Mouse (Mus musculus) cerebellum, adult 8-10 months (tissue): ENCODE data around the gene Fam184a.

ENCODE experiments used
- DNase-seq: peaks from one replicate; pipeline ENCODE4 v3.0.0; 2022

Fam184a gene

GRCm38 (mm10) chr10:53750955-53751652, at the start of gene Fam184a:
Gene Fam184a (minus strand): TSS chr10:53751123.
- peak; percentile 93 for DNase-seq

DNA sequence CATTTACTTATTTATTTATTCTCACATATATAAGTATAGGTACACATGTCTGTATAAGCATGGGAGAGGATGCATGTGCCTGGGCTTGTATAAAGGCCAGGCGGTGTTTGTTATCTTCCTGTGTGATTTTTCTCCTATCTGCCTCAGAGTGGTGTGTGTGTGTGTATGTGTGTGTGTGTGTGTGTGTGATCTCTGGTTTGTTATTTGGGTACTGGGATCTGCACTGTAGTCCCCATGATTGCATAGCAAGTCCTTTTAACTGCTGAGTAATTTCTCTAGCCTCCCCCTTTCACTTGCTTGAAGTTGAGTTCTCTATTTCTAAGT, 45.3 kb upstream of the Fam184a start:
- DNase-seq: no peak

- peak; percentile 47 for DNase-seq
Observed at GRCm38 (mm10) chr10:53795567-53796257, 44.8 kb upstream of the Fam184a start.

DNA sequence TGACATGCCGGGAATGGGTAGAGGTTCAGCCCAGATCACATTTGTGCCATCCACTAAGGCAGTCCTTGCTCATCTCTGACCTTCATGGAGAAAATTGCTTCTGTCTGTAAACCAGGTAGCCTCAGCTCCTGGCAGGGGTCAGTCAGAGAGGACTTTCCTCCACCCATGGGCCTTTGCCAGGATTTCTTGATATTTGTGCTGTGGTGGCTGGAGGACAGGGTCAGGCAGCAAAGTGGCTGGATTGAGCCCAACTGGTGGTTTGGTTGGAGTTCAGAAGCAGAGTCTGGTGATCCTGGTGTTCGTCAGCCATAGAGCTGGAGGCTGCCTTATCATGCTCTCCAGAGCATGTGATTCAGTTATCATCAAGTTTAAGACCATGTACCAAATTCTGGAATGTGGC, 40.4 kb upstream of the Fam184a start:
- no peak for DNase-seq

- no peak for DNase-seq
Observed at GRCm38 (mm10) chr10:53776591-53776990, 25.7 kb upstream of the Fam184a start.

- DNase-seq: no peak
Observed at GRCm38 (mm10) chr10:53772708-53773107, 21.8 kb upstream of the Fam184a start.

- no peak for DNase-seq
Observed at GRCm38 (mm10) chr10:53771480-53771879, 20.6 kb upstream of the Fam184a start.

DNA sequence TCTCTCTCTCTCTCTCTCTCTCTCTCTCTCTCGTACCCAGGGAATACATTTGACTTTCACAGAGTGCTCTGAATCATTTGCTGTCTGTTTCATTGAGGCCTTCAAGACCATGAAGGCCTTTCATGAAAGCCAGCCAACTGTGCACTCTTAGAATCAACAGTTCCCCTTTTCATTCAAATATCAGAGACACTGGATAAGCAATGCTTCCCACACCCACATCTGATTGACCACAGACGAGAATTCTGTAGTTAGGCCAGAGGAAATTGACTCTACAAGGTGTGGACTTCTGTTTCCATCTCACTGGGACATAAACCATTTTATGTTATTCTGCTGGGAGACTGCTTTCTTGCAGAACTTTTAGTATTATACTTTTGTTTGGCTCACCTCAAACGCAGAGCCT, 17.8 kb upstream of the Fam184a start:
- no peak for DNase-seq

DNA sequence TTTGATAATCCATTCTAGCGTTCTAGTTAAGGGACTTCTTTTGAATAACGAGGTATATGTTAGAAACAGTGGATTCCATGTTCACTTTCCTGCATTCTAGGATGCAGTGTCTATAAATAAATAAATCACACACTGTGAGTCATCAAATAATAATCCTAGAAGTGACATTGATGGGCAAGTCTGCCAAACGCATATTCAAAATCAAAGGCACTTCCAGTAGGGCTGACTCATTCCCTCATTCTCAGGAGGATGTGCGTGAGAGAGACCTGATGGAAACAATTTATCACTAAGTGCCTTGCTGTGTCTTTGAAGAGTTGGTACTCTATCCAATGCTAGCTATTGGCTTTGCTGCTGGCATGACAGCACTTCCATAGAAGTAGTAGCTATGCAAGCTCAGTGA, 14.5 kb upstream of the Fam184a start:
- no peak for DNase-seq

GRCm38 (mm10) chr10:53752723-53753122, 1.8 kb upstream of the Fam184a start:
- no peak for DNase-seq

DNA sequence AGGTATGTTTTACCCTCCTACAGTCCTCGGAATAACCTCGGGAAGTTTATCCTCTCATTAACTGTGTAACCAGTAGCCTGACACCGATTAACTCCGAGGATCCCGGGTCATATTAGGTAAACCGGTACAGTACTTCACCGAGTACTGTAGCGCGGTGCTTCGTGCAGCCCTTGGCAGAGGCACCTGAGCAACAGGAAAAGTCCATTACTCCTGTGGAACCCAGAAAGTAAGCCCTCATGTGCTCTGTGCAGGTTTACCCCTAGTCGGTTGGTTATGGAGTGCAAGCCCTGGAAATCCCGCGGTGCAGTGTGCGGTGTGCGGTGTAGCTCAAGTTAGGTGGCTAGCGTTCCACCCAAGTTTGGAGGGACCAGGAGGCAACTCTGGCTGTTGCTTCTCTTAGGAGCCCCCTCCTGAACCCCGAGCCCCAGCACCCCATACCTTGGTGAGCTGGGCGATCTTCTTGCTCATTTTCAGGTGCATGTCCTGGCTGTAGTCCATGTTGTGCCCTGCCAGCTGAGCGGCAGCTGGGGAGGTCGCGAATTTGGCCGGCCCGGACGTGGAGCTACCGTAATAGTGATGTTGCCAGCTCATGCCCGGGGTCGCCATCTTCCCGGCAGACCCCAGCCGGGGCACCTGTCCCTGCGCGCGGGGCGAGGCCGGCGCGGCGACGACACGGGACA, 508 bp downstream of the Fam184a start:
- peak; percentile 49 for DNase-seq

DNA sequence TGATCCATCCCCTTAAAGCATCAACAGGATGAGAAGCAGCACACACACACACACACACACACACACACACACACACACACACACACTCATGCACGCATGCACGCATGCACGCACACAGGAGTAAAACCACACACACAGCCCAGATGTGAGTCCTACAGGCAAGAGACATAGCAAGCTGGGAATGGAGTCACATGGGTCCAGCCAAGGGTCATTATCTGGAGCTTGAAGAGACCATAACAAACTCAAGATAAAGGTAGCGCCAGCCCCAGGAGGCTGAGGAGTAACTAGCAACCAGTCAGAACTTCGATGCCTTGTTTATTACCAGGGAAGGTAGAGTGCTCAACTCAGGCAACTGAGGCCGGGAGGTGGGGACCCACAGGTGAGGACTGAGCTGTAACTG, 4.9 kb downstream of the Fam184a start:
- no peak for DNase-seq

GRCm38 (mm10) chr10:53742961-53743360, 8.0 kb downstream of the Fam184a start:
- DNase-seq: no peak

GRCm38 (mm10) chr10:53740014-53740413, 10.9 kb downstream of the Fam184a start:
- DNase-seq: no peak

DNA sequence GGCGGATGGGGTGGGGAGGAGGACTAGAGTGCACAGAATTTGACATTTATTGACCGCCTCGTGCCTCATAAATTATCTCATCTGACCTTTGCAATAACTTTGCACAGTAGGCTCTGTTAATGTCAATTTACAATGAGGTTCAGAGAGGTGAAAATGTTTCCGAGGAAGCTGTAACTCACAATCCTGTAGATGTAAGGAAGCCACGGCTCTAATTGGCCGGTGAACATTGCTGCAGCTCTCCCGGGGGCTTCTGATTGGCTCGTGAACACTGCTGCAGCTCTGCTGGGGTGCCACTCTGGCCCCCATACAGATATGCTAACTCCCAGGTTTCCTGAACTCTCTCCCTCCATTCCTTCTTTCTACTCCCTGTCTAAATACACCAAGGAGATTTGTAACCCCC, 12.1 kb downstream of the Fam184a start:
- no peak for DNase-seq

GRCm38 (mm10) chr10:53735201-53735865, 15.6 kb downstream of the Fam184a start:
- peak; percentile 65 for DNase-seq

DNA sequence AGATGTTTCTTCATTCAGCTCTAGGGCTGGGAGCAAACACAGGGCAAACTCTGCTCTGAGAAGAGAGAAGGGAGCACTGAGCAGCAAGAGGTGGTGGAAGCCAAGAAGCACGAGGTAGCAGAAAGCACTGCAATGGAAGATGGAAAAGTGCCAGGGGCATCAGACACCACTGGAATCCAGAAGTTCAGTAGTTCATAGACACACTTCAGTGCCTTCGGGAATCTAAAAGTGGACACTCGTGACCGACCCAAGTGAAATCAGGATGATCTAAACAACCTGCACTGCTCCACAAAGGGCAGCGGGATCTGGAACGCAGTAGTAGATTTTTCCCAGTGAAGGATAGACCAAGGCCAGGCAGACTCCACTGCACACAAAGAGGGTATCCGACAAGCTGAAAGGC, 18.6 kb downstream of the Fam184a start:
- DNase-seq: no peak

DNA sequence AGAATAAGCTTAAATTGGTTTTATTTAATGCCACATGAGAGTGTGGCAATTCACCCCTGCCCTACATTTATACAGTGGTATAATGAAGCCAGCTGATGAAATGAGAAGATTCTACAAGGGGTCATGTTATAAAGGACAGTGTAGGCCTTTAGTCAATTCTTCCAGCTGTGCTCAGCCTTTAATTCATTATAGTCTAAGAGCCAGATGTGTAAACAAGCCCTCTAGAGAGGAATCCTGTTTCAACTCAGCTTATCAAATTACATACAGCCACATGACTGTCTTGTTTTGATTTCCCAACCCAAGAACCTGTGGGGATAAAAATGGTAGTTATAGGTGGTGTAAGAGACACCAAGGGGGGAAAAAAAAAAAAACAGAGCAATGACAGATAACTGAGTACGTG, 22.0 kb downstream of the Fam184a start:
- no peak for DNase-seq

DNA sequence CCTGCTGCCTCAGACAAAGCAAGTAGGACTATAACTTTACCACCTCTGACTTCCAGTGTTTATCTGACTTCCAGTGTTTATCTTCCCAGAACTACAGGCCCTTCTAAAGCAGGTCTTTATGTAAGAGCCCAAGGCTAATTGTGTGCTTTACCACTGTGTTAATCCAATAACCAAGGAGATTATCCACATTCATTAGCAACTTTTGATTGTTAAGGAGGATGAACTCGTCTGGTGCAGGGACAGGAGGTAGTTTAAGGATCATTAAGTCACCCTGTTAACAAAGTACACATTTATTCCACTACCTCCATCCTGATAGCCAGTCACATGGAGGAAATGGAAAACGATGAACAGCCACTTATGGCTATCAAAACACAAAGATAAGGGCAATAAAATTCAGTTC, 25.6 kb downstream of the Fam184a start:
- DNase-seq: no peak

GRCm38 (mm10) chr10:53704516-53704915, 46.4 kb downstream of the Fam184a start:
- no peak for DNase-seq

- DNase-seq: no peak
Observed at GRCm38 (mm10) chr10:53698531-53698930, 52.4 kb downstream of the Fam184a start.

DNA sequence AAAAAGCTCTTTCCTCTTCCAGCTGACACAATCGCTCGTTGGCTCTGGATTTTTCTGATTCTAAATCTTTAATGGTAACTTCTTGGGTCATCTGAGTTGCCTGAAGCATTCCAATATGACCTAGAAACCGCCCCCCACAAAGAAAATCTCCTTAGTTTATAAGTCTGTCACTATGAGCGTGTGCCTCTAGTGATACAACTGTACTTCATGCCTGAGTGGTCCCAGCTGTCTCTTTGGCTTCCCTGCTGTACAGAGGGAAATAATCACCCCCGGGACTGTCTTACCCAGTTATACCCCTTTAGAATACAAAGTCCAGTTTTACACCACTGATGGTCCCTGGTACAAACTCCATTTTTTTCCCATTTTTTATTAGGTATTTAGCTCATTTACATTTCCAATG, 56.2 kb downstream of the Fam184a start:
- no peak for DNase-seq

GRCm38 (mm10) chr10:53691263-53691662, 59.7 kb downstream of the Fam184a start:
- DNase-seq: no peak
